Mouse (Mus musculus) heart, postnatal 4 days (tissue): ENCODE results near the gene Hk3. TPM values are rescaled to one million over a fixed set of nuclear protein-coding genes. Genes with fewer than 3 reads are reported as not detected.

ENCODE experiments used
- total RNA-seq, 2 experiments: library from RNA; stranded (reverse); gene quantifications; 2 replicates each; pipeline ENCODE4 v1.2.3; 2021

Hk3 gene
- total RNA-seq, 2 experiments from 2014 or later = 0.74 to 0.98 TPM

Other genes with a start within 250 kb of the Hk3 start
- not detected for gene Eif4e1b, start 237.4 kb downstream of the Hk3 start, total RNA-seq
- 10 to 100 TPM in 1 of 2 experiments, 1 to 10 TPM in 1; 9.1 to 12.8 TPM for gene Tspan17, start 232.0 kb downstream of the Hk3 start, total RNA-seq
- 1 to 10 TPM; 1.3 to 1.4 TPM for gene Unc5a, start 72.0 kb downstream of the Hk3 start, total RNA-seq
- gene Uimc1, start 78.9 kb upstream of the Hk3 start, total RNA-seq = 10 to 100 TPM; 28.9 to 30.9 TPM
- gene Zfp346, start 83.9 kb upstream of the Hk3 start, total RNA-seq = 10 to 100 TPM; 17.7 to 20.1 TPM
- gene Gm17617, start 112.2 kb upstream of the Hk3 start, total RNA-seq = not detected
- gene Fgfr4, start 131.3 kb upstream of the Hk3 start, total RNA-seq = 1 to 10 TPM in 1 of 2 experiments, under 1 TPM in 1; 0.61 to 1.3 TPM
- gene Nsd1, start 188.4 kb upstream of the Hk3 start, total RNA-seq = 100 to 1,000 TPM; 107 to 108 TPM